Mouse (Mus musculus) midbrain, embryonic 13.5 days (tissue): ENCODE results near the gene Ggn. TPM values are rescaled to one million over a fixed set of nuclear protein-coding genes. Genes with fewer than 3 reads are reported as not detected.
A peak's percentile ranks its signal among the peaks of the same experiment; 100 is the strongest.
"Not testable (repeated sequence)": the region's sequence is repeated elsewhere in the genome, so short reads cannot be mapped to it uniquely, and the experiment has no call there.

Source experiments
- ATAC-seq: fragments of 200-750 bp; cut with Nextera tagmentation; 2 replicates; pipeline ENCODE4 v1.8.0; 2017; ENCODE audit warnings: mild to moderate bottlenecking, moderate TSS enrichment, moderate library complexity
- H3K27ac ChIP-seq: fragments of 300-500 bp; sonication (generic); 2 replicates; pipeline ENCODE4 v1.5.1; 2015; ENCODE audit warnings: inconsistent platforms, mild to moderate bottlenecking, moderate library complexity
- H3K27me3 ChIP-seq: fragments of 300-500 bp; sonication (generic); 2 replicates; pipeline ENCODE4 v1.6.1; 2015; ENCODE audit warnings: mild to moderate bottlenecking, inconsistent platforms
- H3K36me3 ChIP-seq: fragments of 300-500 bp; sonication (generic); 2 replicates; pipeline ENCODE4 v1.6.1; 2015; ENCODE audit warnings: mild to moderate bottlenecking, inconsistent platforms
- H3K4me1 ChIP-seq: fragments of 300-500 bp; sonication (generic); replicated peaks from 2 replicates; pipeline ENCODE4 v1.6.1; 2015; ENCODE audit warnings: inconsistent platforms
- H3K4me2 ChIP-seq: fragments of 300-500 bp; sonication (generic); replicated peaks from 2 replicates; pipeline ENCODE4 v1.6.1; 2015; ENCODE audit warnings: moderate library complexity, mild to moderate bottlenecking, inconsistent platforms
- H3K4me3 ChIP-seq: fragments of 300-500 bp; sonication (generic); replicated peaks from 2 replicates; pipeline ENCODE4 v1.5.1; 2015; ENCODE audit warnings: mild to moderate bottlenecking, inconsistent platforms
- H3K9ac ChIP-seq: fragments of 300-500 bp; sonication (generic); replicated peaks from 2 replicates; pipeline ENCODE4 v1.6.1; 2015; ENCODE audit warnings: mild to moderate bottlenecking, inconsistent platforms
- H3K9me3 ChIP-seq: fragments of 300-500 bp; sonication (generic); 2 replicates; pipeline ENCODE4 v1.6.1; 2016; ENCODE audit warnings: mild to moderate bottlenecking, inconsistent platforms
- WGBS: fragments of 180-500 bp; shearing (Covaris S2); methylation state at CpG from one replicate; pipeline ENCODE4 v1.1.7; 2015; 5-methylcytosine and 5-hydroxymethylcytosine counted together
- polyA plus RNA-seq: library from polyadenylated mRNA; unstranded; fragments of >200 nt; fragmentation: Nextera tagmentation; extraction: Ambion mirVana; gene quantifications from 2 replicates; pipeline ENCODE4 v1.2.1, GENCODE M21; 2015

Ggn gene
- 0.54 and 0.93 TPM in 2 replicates for polyA plus RNA-seq

DNA sequence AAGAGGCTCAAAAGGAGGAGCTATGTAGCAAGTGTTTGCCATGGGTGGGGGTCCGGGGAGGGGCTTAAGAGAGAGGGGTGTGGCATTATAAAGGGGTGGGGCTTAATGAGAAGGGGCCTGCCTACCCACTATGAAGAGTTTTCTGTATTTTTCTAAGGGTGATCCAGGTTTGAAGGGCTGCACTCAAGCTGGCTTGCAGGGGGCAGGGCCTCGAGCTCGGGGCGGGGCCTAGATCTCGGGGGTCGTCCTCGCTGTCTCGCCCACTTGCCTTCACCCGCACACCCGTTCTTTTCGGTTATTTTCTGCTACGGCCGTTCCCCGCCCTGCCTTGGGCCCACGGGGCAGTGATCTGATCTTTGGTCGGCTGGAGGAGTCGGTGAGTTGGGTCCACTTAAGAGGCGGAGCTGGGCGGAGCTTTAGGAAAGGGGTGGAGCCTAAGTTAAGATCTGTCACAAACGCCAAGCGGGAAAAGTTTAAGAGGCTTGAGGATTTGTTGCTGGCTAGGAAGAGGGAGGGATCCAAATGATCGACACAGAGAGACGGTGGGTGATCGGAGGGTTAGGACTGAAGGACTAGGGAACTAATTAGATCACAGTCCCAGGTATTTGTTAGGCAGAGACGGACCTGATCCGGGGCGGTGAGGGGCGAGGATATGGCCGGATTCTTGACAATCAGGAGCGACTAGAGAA, at the start of gene Ggn, which contains the start of gene Spred3:
Gene Ggn, plus strand, starts transcription at position 145 of the 689 bp plus-strand sequence.
Gene Spred3, minus strand, starts transcription at position 346 of the 689 bp plus-strand sequence.
- Histone ChIP-seq H3K4me1 (peaks cover 44% of the 10 kb centered on the region), H3K4me3 (peak within 1 kb of the TSS; percentile 67), H3K36me3 (peaks cover 31% of the 10 kb centered on the region), H3K27ac (peak within 1 kb of the TSS; percentile 87), H3K9me3 (no peaks in the 10 kb centered on the region), H3K9ac (peak within 1 kb of the TSS; percentile 70), H3K4me2 (peak within 1 kb of the TSS; percentile 66), H3K27me3 (peaks cover 47% of the 10 kb centered on the region)
- WGBS: under 1% methylated on average over 30 of the region's 30 CpGs
- peak; percentile 44 for ATAC-seq

DNA sequence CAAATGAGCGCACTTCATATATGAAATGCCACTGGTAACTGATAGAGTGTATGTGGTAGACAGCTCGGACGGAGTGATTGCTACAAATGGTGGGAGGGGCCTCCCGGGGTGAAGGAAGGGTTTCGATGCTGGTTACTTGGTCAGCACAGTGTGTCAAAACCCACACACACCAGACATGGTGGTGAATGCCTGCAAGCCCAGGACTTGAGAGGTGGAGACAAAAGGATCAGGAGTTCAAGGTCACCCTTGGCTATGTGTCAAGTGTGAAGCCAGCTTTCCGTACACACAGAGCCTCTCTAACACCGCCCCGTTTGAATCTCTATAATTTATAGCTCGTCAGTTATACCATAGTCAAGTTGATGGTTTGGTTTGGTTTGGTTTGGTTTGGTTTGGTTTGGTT, 47.2 kb upstream of the Ggn start:
- Histone ChIP-seq H3K27me3 (peaks cover 19% of the 10 kb centered on the region), H3K27ac (no peak overlapping the region), H3K4me3 (no peak overlapping the region), H3K9me3 (no peaks in the 10 kb centered on the region), H3K4me1 (peaks cover 9% of the 10 kb centered on the region), H3K4me2 (no peak overlapping the region), H3K9ac (no peak overlapping the region), H3K36me3 (no peaks in the 10 kb centered on the region)
- WGBS: 92% methylated on average over 9 of the region's 9 CpGs
- no peak for ATAC-seq

DNA sequence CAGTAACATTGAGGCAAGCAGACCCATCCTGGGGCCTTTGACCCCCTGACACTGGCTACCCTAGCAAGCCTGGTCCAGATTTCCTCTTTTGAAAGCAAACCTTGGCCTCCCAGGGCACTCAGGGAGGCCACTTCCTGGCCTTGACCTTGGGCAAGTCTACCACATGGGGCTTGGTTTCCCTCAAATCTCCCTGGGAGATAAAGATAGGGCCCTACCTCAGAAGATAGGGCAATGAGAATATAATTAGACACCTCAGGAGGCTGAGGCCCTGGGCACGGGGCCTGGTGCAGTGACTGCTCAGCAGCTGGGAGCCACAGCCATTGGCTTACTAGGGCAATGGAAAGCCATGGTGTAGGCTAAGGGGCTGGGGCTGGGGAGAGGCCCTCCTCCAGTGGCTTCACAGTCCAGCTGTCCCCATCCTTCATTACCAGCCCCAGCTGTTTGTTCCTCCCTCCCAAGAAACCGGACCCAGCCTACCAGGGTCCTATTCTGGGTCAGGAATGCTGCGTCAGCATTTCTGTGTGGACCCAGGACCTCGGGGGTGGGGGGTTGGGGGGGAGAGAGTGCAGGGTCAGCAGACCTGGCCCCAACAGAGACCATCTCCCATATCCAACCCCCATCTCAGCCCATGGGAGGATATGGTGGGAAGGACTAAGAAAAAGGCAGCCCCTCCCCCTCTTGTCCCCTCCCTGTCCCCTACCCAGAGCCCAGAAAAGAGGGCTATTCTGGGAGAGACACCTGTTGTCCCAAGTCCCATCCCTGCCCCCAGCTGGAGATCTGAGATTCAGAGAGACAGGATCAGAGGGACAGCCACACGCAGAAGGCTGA, 46.3 kb upstream of the Ggn start:
- Histone ChIP-seq H3K9ac (no peak overlapping the region), H3K4me3 (no peak overlapping the region), H3K4me2 (no peak overlapping the region), H3K4me1 (peaks cover 9% of the 10 kb centered on the region), H3K27ac (no peak overlapping the region), H3K9me3 (no peaks in the 10 kb centered on the region), H3K36me3 (no peaks in the 10 kb centered on the region), H3K27me3 (peaks cover 19% of the 10 kb centered on the region)
- ATAC-seq: no peak
- 59% methylated on average over 5 of the region's 5 CpGs for WGBS

DNA sequence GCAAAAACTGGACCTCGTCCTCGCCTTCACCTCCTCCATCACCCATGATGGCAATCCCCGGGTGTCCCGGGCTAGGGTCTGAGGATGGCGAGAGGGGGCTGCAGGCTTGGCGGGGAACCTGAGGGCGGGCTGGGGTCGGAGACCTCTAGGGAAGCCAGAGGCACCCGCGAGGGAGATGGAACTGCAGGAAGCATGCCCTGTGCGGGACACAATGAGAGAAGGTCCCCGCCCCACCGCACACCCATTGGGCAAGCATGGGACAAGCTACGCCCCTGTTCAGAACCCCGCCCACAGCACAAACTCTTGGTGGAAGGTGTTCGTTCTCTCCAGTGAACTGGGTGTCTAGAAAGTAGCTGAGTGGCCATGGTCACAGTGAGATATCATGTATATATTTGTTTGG, 45.0 kb upstream of the Ggn start, which contains the start of gene Ryr1:
Gene Ryr1, minus strand, starts transcription at position 210 of the 400 bp plus-strand sequence.
- H3K9me3 ChIP-seq: no peaks in the 10 kb centered on the region
- H3K4me1 ChIP-seq: peaks cover 9% of the 10 kb centered on the region
- no peaks in the 10 kb centered on the region for H3K36me3 ChIP-seq
- peak within 1 kb of the TSS; percentile 56; the same call in 1 of the 2 replicates for H3K9ac ChIP-seq
- WGBS: under 1% methylated on average over 16 of the region's 16 CpGs
- ATAC-seq: peak; percentile 81
- H3K27me3 ChIP-seq: peaks cover 19% of the 10 kb centered on the region
- peak within 1 kb of the TSS; percentile 59 for H3K4me2 ChIP-seq
- H3K27ac ChIP-seq: no peak within 1 kb of the TSS
- H3K4me3 ChIP-seq: peak within 1 kb of the TSS; percentile 33

DNA sequence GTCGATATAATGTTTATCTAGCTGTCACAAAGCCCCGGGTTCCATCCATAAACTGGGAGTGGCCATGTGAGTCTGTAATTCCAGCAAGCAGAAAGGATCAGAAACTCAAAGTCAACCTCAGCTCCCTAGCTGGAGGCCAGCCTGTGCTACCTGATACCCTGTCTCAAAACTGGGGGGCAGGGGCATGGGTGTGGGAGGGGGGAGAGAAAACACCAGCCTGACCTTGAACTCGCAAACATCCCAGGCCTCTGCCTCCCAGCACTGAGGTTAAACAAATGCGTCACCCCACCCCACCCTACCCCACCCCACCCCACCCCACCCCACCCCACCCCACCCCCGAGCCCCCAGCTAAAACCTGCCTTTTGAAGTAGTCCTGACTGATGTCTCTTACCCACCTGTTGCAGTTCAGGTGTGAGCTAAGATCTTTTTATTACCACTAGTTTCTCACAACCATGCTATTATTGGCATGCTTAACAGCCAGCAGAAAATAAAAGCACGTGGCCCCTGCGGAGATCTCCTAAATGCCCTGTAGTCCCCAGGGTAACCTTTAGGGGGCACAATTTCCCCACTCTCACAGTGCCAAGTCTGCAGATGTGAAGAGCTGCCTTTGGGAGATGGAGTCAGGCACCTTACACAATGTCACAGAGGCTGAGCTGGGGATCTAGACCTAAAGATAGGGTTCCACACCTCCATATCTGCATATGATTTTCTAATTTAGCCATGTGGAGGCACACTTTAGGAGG, 43.7 kb upstream of the Ggn start:
- 32% methylated on average over 7 of the region's 7 CpGs for WGBS
- no peaks in the 10 kb centered on the region for H3K36me3 ChIP-seq
- peaks cover 9% of the 10 kb centered on the region for H3K4me1 ChIP-seq
- no peak overlapping the region for H3K4me2 ChIP-seq
- no peak overlapping the region for H3K4me3 ChIP-seq
- no peak overlapping the region for H3K27ac ChIP-seq
- no peaks in the 10 kb centered on the region for H3K9me3 ChIP-seq
- ATAC-seq: no peak
- no peak overlapping the region for H3K9ac ChIP-seq
- peaks cover 19% of the 10 kb centered on the region for H3K27me3 ChIP-seq

DNA sequence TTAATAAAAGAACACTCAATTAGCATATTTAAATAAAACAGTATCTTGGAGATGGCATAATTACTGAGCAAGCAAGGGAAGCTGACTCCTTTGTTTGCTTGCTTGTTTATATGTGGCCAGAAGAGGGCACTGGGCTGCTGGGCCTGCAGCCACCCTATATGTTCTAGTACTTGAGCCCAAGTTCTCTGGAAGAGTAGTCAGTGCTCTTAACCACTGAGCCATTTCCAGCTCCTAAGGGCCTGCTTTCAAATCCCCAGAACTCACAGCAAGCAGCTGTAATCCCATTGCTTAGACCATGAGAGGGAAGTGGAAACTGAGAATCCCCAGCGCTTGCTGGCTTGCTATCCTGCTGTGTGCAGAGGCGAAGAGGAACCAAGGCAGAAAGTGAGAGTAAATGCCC, 41.3 kb upstream of the Ggn start:
- Histone ChIP-seq H3K4me1 (peaks cover 9% of the 10 kb centered on the region), H3K9me3 (no peaks in the 10 kb centered on the region), H3K9ac (no peak overlapping the region), H3K4me2 (no peak overlapping the region), H3K36me3 (no peaks in the 10 kb centered on the region), H3K27ac (no peak overlapping the region), H3K27me3 (peaks cover 19% of the 10 kb centered on the region), H3K4me3 (no peak overlapping the region)
- WGBS: 39% methylated on average over 2 of the region's 2 CpGs
- ATAC-seq: no peak

DNA sequence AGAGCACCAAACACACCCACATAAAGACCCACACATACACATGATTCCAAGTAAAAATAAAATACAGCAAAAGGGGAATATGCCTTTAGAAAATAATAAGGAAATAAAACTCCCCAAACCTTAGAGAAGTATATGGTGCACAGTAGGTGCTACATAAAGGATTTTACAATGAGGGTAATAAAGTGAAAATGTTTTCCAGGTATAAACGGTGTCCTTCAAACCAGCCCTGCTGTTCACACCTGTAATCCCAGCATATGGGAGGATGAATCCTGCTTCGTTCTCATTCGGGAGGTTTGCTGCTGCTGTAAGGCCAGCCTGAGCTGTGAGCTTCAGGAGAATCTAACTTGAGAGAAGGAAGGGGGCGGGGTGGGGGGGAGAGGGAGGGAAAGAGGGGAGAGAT, 35.8 kb upstream of the Ggn start:
- no peaks in the 10 kb centered on the region for H3K36me3 ChIP-seq
- peaks cover 20% of the 10 kb centered on the region for H3K27me3 ChIP-seq
- H3K9ac ChIP-seq: peak overlapping the region; percentile 19; the same call in 1 of the 2 replicates
- no peaks in the 10 kb centered on the region for H3K9me3 ChIP-seq
- peak overlapping the region; percentile 25; the same call in 1 of the 2 replicates for H3K4me3 ChIP-seq
- H3K4me2 ChIP-seq: peak overlapping the region; percentile 51
- ATAC-seq: no peak
- no peak overlapping the region for H3K27ac ChIP-seq
- WGBS: 4% methylated on average over 4 of the region's 4 CpGs
- H3K4me1 ChIP-seq: peaks cover 12% of the 10 kb centered on the region

DNA sequence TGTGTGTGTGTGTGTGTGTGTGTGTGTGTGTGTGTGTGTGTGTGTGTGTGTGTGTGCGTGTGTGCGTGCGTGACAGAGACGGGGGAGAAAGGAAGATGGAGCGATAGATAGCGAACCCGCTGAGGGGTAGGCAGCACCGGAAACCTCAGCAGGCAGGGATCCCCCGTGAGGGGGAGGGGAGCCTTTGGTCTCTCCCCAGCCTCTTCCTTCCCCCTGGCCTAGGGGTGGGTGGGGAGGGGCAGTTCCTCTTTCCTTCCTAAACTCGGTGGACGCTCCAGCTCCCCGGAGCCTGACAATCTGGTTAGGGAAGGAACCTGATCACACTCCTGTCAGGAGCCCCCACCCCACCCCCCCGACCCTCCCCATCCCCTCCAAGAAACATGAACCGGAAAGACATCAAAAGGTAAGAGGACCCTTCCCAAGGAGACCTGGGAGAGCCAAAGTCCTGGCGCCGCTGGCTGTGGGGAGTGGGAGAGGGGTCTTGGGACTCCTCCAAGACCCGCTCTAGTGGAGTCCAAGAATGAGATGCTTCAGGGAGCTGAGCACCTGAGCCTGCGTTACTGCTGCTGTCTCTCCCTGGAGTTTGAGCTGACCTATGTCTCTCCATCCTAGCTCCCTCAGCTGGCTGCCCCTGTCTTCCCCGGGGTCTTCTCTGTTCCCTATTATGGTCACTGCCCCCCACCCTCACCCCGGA, 35.2 kb upstream of the Ggn start, which contains the start of gene Rasgrp4:
Gene Rasgrp4, plus strand, starts transcription at position 159 of the 694 bp plus-strand sequence.
- peaks cover 12% of the 10 kb centered on the region for H3K4me1 ChIP-seq
- H3K9me3 ChIP-seq: no peaks in the 10 kb centered on the region
- peak within 1 kb of the TSS; percentile 19; the same call in 1 of the 2 replicates for H3K9ac ChIP-seq
- peaks cover 20% of the 10 kb centered on the region for H3K27me3 ChIP-seq
- ATAC-seq: peak; percentile 50
- peak within 1 kb of the TSS; percentile 51 for H3K4me2 ChIP-seq
- peak within 1 kb of the TSS; percentile 25 for H3K4me3 ChIP-seq
- no peak within 1 kb of the TSS for H3K27ac ChIP-seq
- no peaks in the 10 kb centered on the region for H3K36me3 ChIP-seq
- 3% methylated on average over 14 of the region's 20 CpGs for WGBS

DNA sequence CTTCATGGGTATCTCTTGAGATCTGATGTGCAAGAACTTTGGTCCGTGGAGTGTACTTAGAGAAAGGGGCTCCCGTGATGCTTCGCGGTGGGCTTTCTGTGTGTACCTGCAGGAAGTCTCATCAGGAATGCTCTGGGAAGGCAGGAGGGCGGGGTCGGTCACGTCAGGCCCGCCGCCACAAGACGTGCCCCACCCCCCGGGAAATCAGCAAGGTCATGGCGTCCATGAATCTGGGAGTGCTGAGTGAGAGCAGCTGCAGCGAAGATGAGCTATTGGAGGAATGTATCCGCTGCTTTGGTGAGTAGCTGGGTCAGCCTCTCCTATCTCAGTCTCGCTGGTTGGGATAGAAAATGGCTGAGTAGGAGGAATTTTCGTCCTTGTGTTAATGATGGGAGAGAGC, 32.6 kb upstream of the Ggn start:
- Histone ChIP-seq H3K36me3 (no peaks in the 10 kb centered on the region), H3K4me2 (no peak overlapping the region), H3K4me1 (peaks cover 12% of the 10 kb centered on the region), H3K27ac (no peak overlapping the region), H3K27me3 (peaks cover 20% of the 10 kb centered on the region), H3K4me3 (no peak overlapping the region), H3K9ac (no peak overlapping the region), H3K9me3 (no peaks in the 10 kb centered on the region)
- ATAC-seq: no peak
- WGBS: 46% methylated on average over 16 of the region's 16 CpGs

DNA sequence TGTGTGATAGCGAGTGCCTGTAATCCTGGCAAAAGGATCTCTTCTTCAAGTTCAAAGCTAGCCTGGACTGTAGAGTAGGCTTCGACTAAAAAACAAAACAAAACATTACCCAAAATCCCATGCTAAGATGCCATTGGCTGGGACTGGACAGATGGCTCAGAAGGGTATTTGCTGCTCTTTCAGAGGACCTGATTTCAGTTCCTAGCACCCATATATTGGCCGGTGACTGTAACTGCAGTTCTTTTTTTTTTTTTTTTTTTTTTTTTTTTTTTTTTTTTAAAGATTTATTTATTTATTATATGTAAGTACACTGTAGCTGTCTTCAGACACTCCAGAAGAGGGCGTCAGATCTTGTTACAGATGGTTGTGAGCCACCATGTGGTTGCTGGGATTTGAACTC, 30.8 kb upstream of the Ggn start:
- WGBS: 89% methylated on average over 3 of the region's 4 CpGs
- H3K36me3 ChIP-seq, ATAC-seq, H3K4me2 ChIP-seq, H3K9me3 ChIP-seq, H3K9ac ChIP-seq, H3K4me3 ChIP-seq, H3K27ac ChIP-seq: not testable (repeated sequence)
- Histone ChIP-seq H3K4me1 (peaks cover 11% of the 10 kb centered on the region), H3K27me3 (peaks cover 19% of the 10 kb centered on the region)

DNA sequence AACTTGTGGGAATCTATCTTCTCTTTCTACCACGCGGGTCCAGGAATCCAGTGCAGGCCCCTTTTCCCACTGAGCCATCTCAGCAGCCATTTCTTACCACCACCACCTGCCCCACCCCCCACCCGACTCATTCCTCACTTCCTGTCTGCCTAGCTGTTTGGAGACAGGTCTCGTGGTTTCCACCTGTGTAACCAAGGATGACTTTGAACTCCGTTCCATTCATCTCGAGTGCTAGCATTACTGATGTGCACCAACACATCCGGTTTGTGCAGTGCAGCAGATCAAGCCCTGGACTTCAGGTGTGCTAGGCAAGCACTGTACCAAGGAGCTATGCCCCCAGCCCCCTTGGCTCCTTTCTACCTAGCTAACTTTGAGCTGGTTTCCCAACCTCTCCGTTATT, 28.6 kb upstream of the Ggn start:
- ATAC-seq: no peak
- no peak overlapping the region for H3K27ac ChIP-seq
- H3K4me2 ChIP-seq: no peak overlapping the region
- H3K27me3 ChIP-seq: peaks cover 4% of the 10 kb centered on the region
- no peaks in the 10 kb centered on the region for H3K4me1 ChIP-seq
- no peak overlapping the region for H3K4me3 ChIP-seq
- no peaks in the 10 kb centered on the region for H3K9me3 ChIP-seq
- WGBS: 89% methylated on average over 8 of the region's 8 CpGs
- no peak overlapping the region for H3K9ac ChIP-seq
- H3K36me3 ChIP-seq: no peaks in the 10 kb centered on the region
